Mouse (Mus musculus) MEL (cell line): Measurements from ENCODE around the gene Gpr89.

Experiments used
- CHD1 ChIP-seq: IDR thresholded peaks from 2 replicates; pipeline ENCODE4 v1.6.1; 2012; ENCODE audit warnings: low read depth, mild to moderate bottlenecking, inconsistent platforms, low read length, improper control_type of control experiment
- CTCF ChIP-seq, 3 experiments: IDR thresholded peaks in 2 of 3; conservative IDR thresholded peaks in 1 of 3; 2 replicates each; pipeline ENCODE4 v1.5.1; 2011 to 2012; ENCODE audit warnings: low read length in 3 of 3, low read depth in 2 of 3, mild to moderate bottlenecking in 2 of 3, improper control_type of control experiment in 1 of 3, inconsistent platforms in 1 of 3, mixed read lengths in 1 of 3, moderate library complexity in 1 of 3; ENCODE audit not compliant: control insufficient read depth in 1 of 3, insufficient read depth in 1 of 3, poor library complexity in 1 of 3, severe bottlenecking in 1 of 3
- ETS1 ChIP-seq: IDR thresholded peaks from 2 replicates; pipeline ENCODE4 v1.6.1; 2012; ENCODE audit warnings: low read depth, mild to moderate bottlenecking, inconsistent platforms, low read length, improper control_type of control experiment, moderate library complexity
- JUND ChIP-seq: IDR thresholded peaks from 2 replicates; pipeline ENCODE4 v1.6.1; 2011; ENCODE audit warnings: low read depth, mild to moderate bottlenecking, improper control_type of control experiment, low read length

GRCm38 (mm10) chr3:96834587-96835348 is 70.4 kb downstream of the Gpr89 start:
- TF ChIP-seq CHD1: no peak
- TF ChIP-seq ETS1: no peak
- TF ChIP-seq CTCF (IDR thresholded peaks at IDR 0.05 in 2 of 3, conservative IDR thresholded peaks at IDR 0.05 in 1 of 3; ENCODE audit: control insufficient read depth in 1 of 3, insufficient read depth in 1 of 3, low read depth in 2 of 3, low read length in 3 of 3, poor library complexity in 1 of 3, severe bottlenecking in 1 of 3): no peak
- no peak for TF ChIP-seq JUND
